Comparison of ENCODE assay signal across 12 mouse cellular contexts in the genomic region with DNA sequence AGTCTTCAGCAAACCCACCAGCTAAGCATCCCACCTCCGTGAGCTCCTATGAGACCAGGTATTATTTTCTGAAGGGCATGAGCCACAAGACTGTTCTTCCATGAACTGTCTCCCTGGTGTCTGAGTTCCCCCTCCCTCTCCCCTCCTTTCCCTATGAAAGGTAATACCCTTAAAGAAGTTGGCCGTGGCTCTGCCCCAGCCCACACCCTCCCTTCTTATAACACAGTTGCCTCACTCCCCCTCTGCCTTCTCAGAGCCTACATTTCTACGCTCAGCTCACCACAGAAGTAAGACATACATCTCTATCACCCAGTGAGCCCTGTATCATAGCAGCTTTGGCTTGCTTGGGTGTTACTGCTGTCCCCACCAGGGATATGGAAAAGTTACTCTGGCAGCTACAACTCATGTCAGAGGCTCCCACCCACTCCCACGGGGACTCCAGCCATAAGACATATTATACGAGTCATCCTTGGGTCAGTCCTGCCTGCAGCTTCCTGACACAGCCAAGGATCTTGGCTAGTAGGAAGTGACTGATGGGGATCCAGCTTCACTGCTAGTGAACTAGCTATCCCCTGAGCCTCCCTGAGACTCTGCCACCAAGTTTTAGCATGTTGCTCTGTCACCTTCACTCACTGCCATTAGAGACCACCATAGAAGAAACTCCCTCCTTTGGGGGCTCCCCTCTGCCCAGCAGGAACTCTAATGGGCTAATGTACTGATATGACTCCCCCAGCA. TPM values are rescaled to one million over a fixed set of nuclear protein-coding genes. Genes with fewer than 3 reads are reported as not detected.
DNase-seq lines count a peak whose midpoint lies in the region; ATAC-seq and TF ChIP-seq lines count a peak whose summit lies in the region.
"Had no signal": no experiment of that assay in that cellular context is flagged by ENCODE, and none has a peak within 500 bp of the region (broad histone marks: within the 10 kb centered on the region; RNA-seq: fewer than 3 reads in every experiment).

No protein-coding gene starts in this region.

- WGBS in heart, embryonic 16.5 days: 47% methylated on average over 5 of the region's 5 CpGs
- 57% methylated on average over 5 of the region's 5 CpGs for WGBS in heart, embryonic 12.5 days
- 6% methylated on average over 5 of the region's 5 CpGs for WGBS in spleen, adult 2 months
- WGBS in midbrain, postnatal 0 days: 79% methylated on average over 5 of the region's 5 CpGs

- H3K36me3 ChIP-seq in heart, embryonic 16.5 days (ENCODE audit: control insufficient read depth, insufficient read depth): no peaks in the 10 kb centered on the region
- no peaks in the 10 kb centered on the region for H3K36me3 ChIP-seq in heart, embryonic 12.5 days
- no peaks in the 10 kb centered on the region for H3K36me3 ChIP-seq in spleen, adult 2 months (ENCODE audit: control insufficient read depth, insufficient read depth, low read length)
- H3K36me3 ChIP-seq in midbrain, postnatal 0 days (ENCODE audit: insufficient read depth, low read length): no peaks in the 10 kb centered on the region

- H3K4me1 ChIP-seq in heart, embryonic 16.5 days (ENCODE audit: control insufficient read depth, insufficient read depth, low read length): peaks cover 15% of the 10 kb centered on the region
- peaks cover 17% of the 10 kb centered on the region for H3K4me1 ChIP-seq in heart, embryonic 12.5 days (replicated peaks)
- H3K4me1 ChIP-seq in spleen, adult 2 months (ENCODE audit: control insufficient read depth, insufficient read depth, insufficient read length): peaks cover 44% of the 10 kb centered on the region
- H3K4me1 ChIP-seq in midbrain, postnatal 0 days (ENCODE audit: insufficient read depth, low read length): no peaks in the 10 kb centered on the region
- H3K4me1 ChIP-seq: forebrain, embryonic 13.5 days had no signal

- H3K9ac ChIP-seq in heart, embryonic 16.5 days (ENCODE audit: low read length): no peak overlapping the region
- no peak overlapping the region for H3K9ac ChIP-seq in heart, embryonic 12.5 days
- no peak overlapping the region for H3K9ac ChIP-seq in midbrain, postnatal 0 days (replicated peaks; ENCODE audit: low read length, poor library complexity, severe bottlenecking)
- H3K9ac ChIP-seq: forebrain, embryonic 13.5 days; lung, embryonic 14.5 days had no signal

- H3K27ac ChIP-seq in heart, embryonic 16.5 days (ENCODE audit: low read length): peak overlapping the region; percentile 79
- no peak overlapping the region for H3K27ac ChIP-seq in heart, embryonic 12.5 days (ENCODE audit: poor library complexity, severe bottlenecking)
- H3K27ac ChIP-seq in spleen, adult 2 months (ENCODE audit: insufficient read depth, low read length): peak overlapping the region; percentile 95
- no peak overlapping the region for H3K27ac ChIP-seq in midbrain, postnatal 0 days (ENCODE audit: low read depth, low read length)
- H3K27ac ChIP-seq: forebrain, embryonic 13.5 days had no signal

- ATAC-seq in heart, embryonic 16.5 days (replicated peaks; ENCODE audit: extremely low read depth, insufficient read depth, low FRiP score): no peak
- no peak for ATAC-seq in heart, embryonic 12.5 days (ENCODE audit: insufficient number of reproducible peaks, low FRiP score)
- peak; percentile 11 for ATAC-seq in inflammation-experienced regulatory T-cells, adult 6 months
- ATAC-seq in midbrain, postnatal 0 days (ENCODE audit: low FRiP score): no peak
- ATAC-seq: forebrain, embryonic 13.5 days; hindbrain, embryonic 16.5 days had no signal

- peak overlapping the region; percentile 17; the same call in 1 of the 2 replicates for H3K4me2 ChIP-seq in heart, embryonic 16.5 days (ENCODE audit: low read depth, low read length)
- H3K4me2 ChIP-seq in heart, embryonic 12.5 days: no peak overlapping the region
- no peak overlapping the region for H3K4me2 ChIP-seq in midbrain, postnatal 0 days (ENCODE audit: low read depth, low read length, poor library complexity, severe bottlenecking)
- H3K4me2 ChIP-seq: forebrain, embryonic 13.5 days; lung, embryonic 14.5 days had no signal

- no peaks in the 10 kb centered on the region for H3K27me3 ChIP-seq in heart, embryonic 16.5 days (ENCODE audit: control insufficient read depth, insufficient read depth, low read length)
- no peaks in the 10 kb centered on the region for H3K27me3 ChIP-seq in heart, embryonic 12.5 days (replicated peaks)
- no peaks in the 10 kb centered on the region for H3K27me3 ChIP-seq in spleen, adult 2 months (ENCODE audit: control insufficient read depth, insufficient read depth, low read length)
- no peaks in the 10 kb centered on the region for H3K27me3 ChIP-seq in midbrain, postnatal 0 days (ENCODE audit: insufficient read depth, low read length)
- H3K27me3 ChIP-seq: forebrain, embryonic 13.5 days had no signal

- DNase-seq in spleen, adult 2 months (ENCODE audit: low read depth in 1 of 2, low spot score in 2 of 2): peak in 1 of 2 experiments; percentile 35
- DNase-seq in spleen, postnatal 4 days (ENCODE audit: low spot score in 2 of 2): no peak
- DNase-seq in spleen, postnatal 36 days (ENCODE audit: low spot score in 2 of 2): peak; percentile 56 to 60
- no peak for DNase-seq in MN1 (ENCODE audit: low spot score)
- no peak for DNase-seq in midbrain, postnatal 0 days (ENCODE audit: low spot score)
- DNase-seq: cerebellum, postnatal 10 days; lung, embryonic 14.5 days had no signal

- peaks cover 5% of the 10 kb centered on the region; the same call in 1 of the 2 replicates for H3K9me3 ChIP-seq in heart, embryonic 16.5 days (replicated peaks; ENCODE audit: control insufficient read depth, low read length)
- peaks cover 8% of the 10 kb centered on the region for H3K9me3 ChIP-seq in heart, embryonic 12.5 days (replicated peaks)
- H3K9me3 ChIP-seq in midbrain, postnatal 0 days (ENCODE audit: low read length): no peaks in the 10 kb centered on the region
- H3K9me3 ChIP-seq: forebrain, embryonic 13.5 days had no signal

- no peak; the same call in 1 of the 2 replicates for TF ChIP-seq POLR2A in spleen, adult 2 months (IDR thresholded peaks at IDR 0.05; ENCODE audit: low read depth, low read length)

- TF ChIP-seq CTCF in spleen, adult 2 months (IDR thresholded peaks at IDR 0.05; ENCODE audit: extremely low read depth, insufficient read depth, insufficient read length, insufficient replicate concordance): no peak
- no peak for TF ChIP-seq CTCF in midbrain, postnatal 0 days (IDR thresholded peaks at IDR 0.05)

- no peak overlapping the region for H3K4me3 ChIP-seq in heart, embryonic 16.5 days (ENCODE audit: low read length)
- no peak overlapping the region for H3K4me3 ChIP-seq in heart, embryonic 12.5 days
- peak overlapping the region; percentile 27; the same call in 1 of the 2 replicates for H3K4me3 ChIP-seq in spleen, adult 2 months (ENCODE audit: extremely low read depth, insufficient read depth, insufficient read length)
- H3K4me3 ChIP-seq in midbrain, postnatal 0 days (ENCODE audit: low read depth, low read length): no peak overlapping the region
- H3K4me3 ChIP-seq: forebrain, embryonic 13.5 days had no signal

RNA-seq across cellular contexts. Expression of gene Ggta1, which starts 33.4 kb away (rescaled TPM):
- 28.6 and 30.9 TPM in 2 replicates for polyA plus RNA-seq in heart, embryonic 16.5 days (2015; fragmentation: Nextera tagmentation; extraction: Ambion mirVana)
- polyA plus RNA-seq in heart, embryonic 12.5 days (2016; fragmentation: Nextera tagmentation; extraction: Ambion mirVana): 46.5 and 47.1 TPM in 2 replicates
- polyA plus RNA-seq in spleen, adult 2 months (2012; rRNA removed): 20.1 and 21.6 TPM in 2 replicates
- polyA plus RNA-seq in inflammation-experienced regulatory T-cells, adult 6 months (2017; shearing (Covaris generic)): 10 to 100 TPM; 17.5 to 19.2 (median 18.0) TPM
- total RNA-seq in midbrain, postnatal 0 days (2014; rRNA removed): 5.1 and 5.4 TPM in 2 replicates
- 3.8 and 3.9 TPM in 2 replicates for polyA plus RNA-seq in midbrain, postnatal 0 days (2015; fragmentation: Nextera tagmentation; extraction: Ambion mirVana)

Comparison
In these comparisons a context has a peak if more than half of its experiments do, and no peak if none do; other contexts are left out.
1. H3K27ac ChIP-seq: peak in heart, embryonic 16.5 days (single experiment) and spleen, adult 2 months (single experiment); none in heart, embryonic 12.5 days (single experiment) and midbrain, postnatal 0 days (single experiment).
2. DNase-seq: peak in spleen, postnatal 36 days (2 of 2); none in spleen, postnatal 4 days (0 of 2), MN1 (single experiment) and midbrain, postnatal 0 days (single experiment).